Comparison of ENCODE assay signal across 30 mouse cellular contexts in genomic region chr9:123937989-123938388, GRCm38 (mm10). TPM values are rescaled to one million over a fixed set of nuclear protein-coding genes. Genes with fewer than 3 reads are reported as not detected.
DNase-seq lines count a peak whose midpoint lies in the region; ATAC-seq and TF ChIP-seq lines count a peak whose summit lies in the region.
"Had no signal": no experiment of that assay in that cellular context is flagged by ENCODE, and none has a peak within 500 bp of the region (broad histone marks: within the 10 kb centered on the region; RNA-seq: fewer than 3 reads in every experiment).

No protein-coding gene starts in this region.

- no peak for TF ChIP-seq POLR2A in spleen, adult 2 months (IDR thresholded peaks at IDR 0.05; ENCODE audit: low read depth, low read length)

- H3K36me3 ChIP-seq in spleen, adult 2 months (ENCODE audit: control insufficient read depth, insufficient read depth, low read length): no peaks in the 10 kb centered on the region
- H3K36me3 ChIP-seq: embryonic facial prominence, embryonic 13.5 days; heart, embryonic 15.5 days; hindbrain, embryonic 12.5 days; kidney, embryonic 15.5 days; limb, embryonic 13.5 days; midbrain, embryonic 12.5 days had no signal

- peak overlapping the region; percentile 60; the same call in 1 of the 2 replicates for H3K27ac ChIP-seq in spleen, adult 2 months (ENCODE audit: insufficient read depth, low read length)
- H3K27ac ChIP-seq: embryonic facial prominence, embryonic 13.5 days; heart, embryonic 15.5 days; hindbrain, embryonic 12.5 days; kidney, embryonic 15.5 days; limb, embryonic 13.5 days; midbrain, embryonic 12.5 days had no signal

- 59% methylated on average over 2 of the region's 2 CpGs for WGBS in spleen, adult 2 months

- TF ChIP-seq CTCF in spleen, adult 2 months (IDR thresholded peaks at IDR 0.05; ENCODE audit: extremely low read depth, insufficient read depth, insufficient read length, insufficient replicate concordance): no peak

- no peak for DNase-seq in spleen, adult 2 months (ENCODE audit: low read depth in 1 of 2, low spot score in 2 of 2)
- no peak for DNase-seq in spleen, adult 18-20 months
- no peak for DNase-seq in adrenal gland, adult (ENCODE audit: inconsistent age in 2 of 2, low spot score in 1 of 2)
- no peak for DNase-seq in adipocyte (ENCODE audit: low spot score)
- no peak for DNase-seq in adrenal gland, postnatal 10 days
- DNase-seq: cerebellum, adult 11 months; cerebellum, postnatal 10 days; gastrocnemius, postnatal 14 days; lung, postnatal 4 days; right cerebral cortex, postnatal 14 days; thymus, postnatal 25 days had no signal

- H3K4me1 ChIP-seq in spleen, adult 2 months (ENCODE audit: control insufficient read depth, insufficient read depth, insufficient read length): peaks cover 10% of the 10 kb centered on the region; the same call in 1 of the 2 replicates
- H3K4me1 ChIP-seq: embryonic facial prominence, embryonic 13.5 days; heart, embryonic 15.5 days; hindbrain, embryonic 12.5 days; kidney, embryonic 15.5 days; limb, embryonic 13.5 days; midbrain, embryonic 12.5 days had no signal

- no peak overlapping the region for H3K4me3 ChIP-seq in spleen, adult 2 months (ENCODE audit: extremely low read depth, insufficient read depth, insufficient read length)
- H3K4me3 ChIP-seq: embryonic facial prominence, embryonic 13.5 days; heart, embryonic 15.5 days; hindbrain, embryonic 12.5 days; kidney, embryonic 15.5 days; limb, embryonic 13.5 days; midbrain, embryonic 12.5 days had no signal

- ATAC-seq in activated CD4-positive, CD25-positive, alpha-beta regulatory T cell, adult 4 months: peak; percentile 15
- peak; percentile 10 for ATAC-seq in inflammation-experienced regulatory T-cells, adult 6 months
- ATAC-seq in neutrophil, adult 5-6 weeks (ENCODE audit: extremely low read depth, insufficient number of reproducible peaks, low FRiP score, poor library complexity, severe bottlenecking): peak; percentile 38
- ATAC-seq: forebrain, embryonic 14.5 days; intestine, embryonic 16.5 days had no signal

- no peaks in the 10 kb centered on the region for H3K27me3 ChIP-seq in spleen, adult 2 months (ENCODE audit: control insufficient read depth, insufficient read depth, low read length)
- H3K27me3 ChIP-seq: embryonic facial prominence, embryonic 13.5 days; heart, embryonic 15.5 days; hindbrain, embryonic 12.5 days; kidney, embryonic 15.5 days; limb, embryonic 13.5 days had no signal

RNA-seq across cellular contexts. Expression of gene Ccr1, which starts 30.5 kb away (rescaled TPM):
- 4.2 and 4.4 TPM in 2 replicates for polyA plus RNA-seq in spleen, adult 2 months (2012; rRNA removed)
- under 1 TPM; 0.77 to 0.80 TPM for polyA plus RNA-seq in activated CD4-positive, CD25-positive, alpha-beta regulatory T cell, adult 4 months (2017; shearing (Covaris generic))
- 1 to 10 TPM in 2 of 3 experiments, under 1 TPM in 1; 0.20 to 3.1 (median 1.7) TPM for polyA plus RNA-seq in inflammation-experienced regulatory T-cells, adult 6 months (2017; shearing (Covaris generic))
- 360 and 362 TPM in 2 replicates for total RNA-seq in neutrophil, adult 5-6 weeks (2017)
- 1 to 10 TPM; 1.6 to 1.8 TPM for total RNA-seq in adrenal gland, postnatal 10 days (2021)

RNA-seq across cellular contexts. Expression of gene Ccr1l1, which starts 40.2 kb away (rescaled TPM):
- 0.41 and 0.53 TPM in 2 replicates for polyA plus RNA-seq in spleen, adult 2 months (2012; rRNA removed)
- polyA plus RNA-seq in activated CD4-positive, CD25-positive, alpha-beta regulatory T cell, adult 4 months (2017; shearing (Covaris generic)): not detected
- polyA plus RNA-seq in inflammation-experienced regulatory T-cells, adult 6 months (2017; shearing (Covaris generic)): not detected
- total RNA-seq in neutrophil, adult 5-6 weeks (2017): 1.2 TPM in 1 of 2 replicates, not detected in the other
- not detected for total RNA-seq in adrenal gland, postnatal 10 days (2021)
- total RNA-seq: adrenal gland, adult 18-20 months; gastrocnemius, postnatal 14 days; heart, adult 8-10 months; layer of hippocampus, postnatal 10 days; left cerebral cortex, adult 8-10 months had no signal
- polyA plus RNA-seq: C2C12; embryonic facial prominence, embryonic 13.5 days; forebrain, embryonic 14.5 days; G1E; heart, embryonic 15.5 days; hindbrain, embryonic 12.5 days; intestine, embryonic 16.5 days; kidney, embryonic 15.5 days; large intestine, adult 2 months; limb, embryonic 13.5 days; midbrain, embryonic 12.5 days; neural tube, embryonic 14.5 days had no signal
